Mouse (Mus musculus) brain, embryonic 18.5 days (tissue): Measurements from ENCODE around the gene Tenm2.

Source experiments
- DNase-seq: peaks from one replicate; pipeline ENCODE4 v3.0.0-alpha.2; 2012; ENCODE audit warnings: low read depth, low spot score

Gene Tenm2

GRCm38 (mm10) chr11:35995310-35995709 lies 1240.5 kb downstream of the Tenm2 start:
- DNase-seq, result no peak

DNA sequence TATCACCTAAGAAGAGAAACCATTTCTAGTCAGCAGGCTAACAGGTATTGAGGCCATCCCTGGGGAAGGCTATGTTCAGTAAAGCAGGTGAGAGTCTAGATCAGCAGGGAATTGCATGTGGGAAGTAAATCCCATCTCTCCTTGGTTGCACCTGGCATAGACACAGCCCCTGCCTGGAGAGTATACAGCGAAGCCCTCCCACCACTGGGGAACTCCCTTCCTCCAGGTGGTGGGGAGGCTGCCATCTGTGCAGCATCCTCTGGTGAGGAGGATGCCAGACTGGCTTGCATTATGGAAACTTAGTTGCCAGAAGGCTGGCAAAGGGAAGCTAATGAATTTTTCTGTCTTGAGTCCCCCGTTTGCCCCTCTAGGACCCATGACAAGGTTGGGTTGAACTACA lies 1243.9 kb downstream of the Tenm2 start:
- no peak for DNase-seq

DNA sequence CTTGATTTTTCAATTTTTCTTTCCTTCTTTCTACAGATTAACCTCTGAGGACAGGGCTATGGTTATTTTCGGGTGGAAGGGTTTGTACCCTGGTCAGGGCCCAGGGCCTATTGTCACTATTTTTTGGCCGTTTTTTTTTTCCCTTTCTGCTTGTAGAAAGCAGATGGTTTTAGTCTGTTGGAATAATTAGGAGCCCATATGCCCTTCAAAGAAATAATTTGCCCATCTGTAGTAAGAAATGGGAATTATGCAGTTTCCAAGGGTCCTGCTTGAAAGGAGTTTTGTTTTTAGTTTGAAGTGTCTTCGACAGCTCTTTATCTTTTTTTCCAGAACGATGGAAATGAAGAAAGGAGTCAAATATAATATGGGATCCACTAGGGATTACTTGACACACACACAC lies 1245.8 kb downstream of the Tenm2 start:
- DNase-seq, result no peak

DNA sequence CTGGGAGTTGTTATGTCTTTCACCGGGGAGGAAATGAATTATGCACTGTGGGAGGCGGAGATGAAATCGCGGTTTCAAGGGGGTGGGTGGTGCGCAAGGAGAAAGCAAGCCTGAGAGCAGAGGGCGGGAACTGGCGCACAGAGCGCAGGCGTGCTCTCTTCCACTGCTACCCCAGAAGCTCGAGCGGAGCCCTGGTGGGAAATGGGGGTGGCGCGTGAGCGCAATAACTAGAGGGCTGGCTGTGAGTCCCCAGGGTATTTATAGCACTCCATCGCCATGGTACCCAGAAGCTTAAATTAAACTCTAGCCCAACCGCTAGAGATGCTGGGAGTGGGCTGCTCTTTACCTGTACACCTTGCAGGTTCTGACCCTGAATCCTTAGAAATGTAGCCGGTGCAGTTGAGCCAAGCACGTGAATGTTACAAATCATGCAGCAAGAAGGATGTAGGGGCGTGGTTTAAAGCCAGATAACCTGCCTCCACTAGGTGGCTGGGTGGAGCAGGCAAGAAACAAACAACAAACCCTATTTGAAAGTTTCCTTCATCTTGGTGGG lies 1249.8 kb downstream of the Tenm2 start:
- DNase-seq, result peak; percentile 52

- DNase-seq, result no peak
Observed at GRCm38 (mm10) chr11:35982734-35983133, 1253.0 kb downstream of the Tenm2 start.

DNA sequence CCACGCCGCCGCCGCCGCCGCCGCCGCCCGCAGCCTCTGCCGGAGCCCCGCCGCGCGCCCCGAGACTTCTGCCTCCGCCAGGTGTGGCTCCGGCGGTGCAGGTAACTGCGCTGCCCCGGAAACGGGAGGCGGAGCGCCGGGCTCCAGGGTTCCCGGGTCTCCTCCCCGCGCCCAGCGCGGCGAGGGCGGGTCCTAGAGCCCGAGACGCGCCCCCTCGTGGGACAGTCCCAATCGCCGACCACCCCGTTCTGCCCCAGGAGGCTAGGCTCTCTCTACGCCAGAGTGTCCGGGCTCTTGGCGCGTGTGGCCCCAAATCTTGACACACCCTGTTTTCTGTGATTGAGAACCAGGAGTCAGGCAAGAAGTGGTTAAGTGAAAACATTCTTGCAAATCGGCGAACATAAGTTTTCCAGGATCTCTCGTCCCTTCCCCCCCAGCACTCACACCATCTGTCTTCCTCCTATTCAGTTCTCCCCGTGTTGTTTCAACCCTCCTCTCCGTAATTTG lies 1255.3 kb downstream of the Tenm2 start, which contains the start of gene Wwc1:
Wwc1 (minus strand) TSS at position 117 of the 507 bp plus-strand sequence.
- DNase-seq, result peak; percentile 67

DNA sequence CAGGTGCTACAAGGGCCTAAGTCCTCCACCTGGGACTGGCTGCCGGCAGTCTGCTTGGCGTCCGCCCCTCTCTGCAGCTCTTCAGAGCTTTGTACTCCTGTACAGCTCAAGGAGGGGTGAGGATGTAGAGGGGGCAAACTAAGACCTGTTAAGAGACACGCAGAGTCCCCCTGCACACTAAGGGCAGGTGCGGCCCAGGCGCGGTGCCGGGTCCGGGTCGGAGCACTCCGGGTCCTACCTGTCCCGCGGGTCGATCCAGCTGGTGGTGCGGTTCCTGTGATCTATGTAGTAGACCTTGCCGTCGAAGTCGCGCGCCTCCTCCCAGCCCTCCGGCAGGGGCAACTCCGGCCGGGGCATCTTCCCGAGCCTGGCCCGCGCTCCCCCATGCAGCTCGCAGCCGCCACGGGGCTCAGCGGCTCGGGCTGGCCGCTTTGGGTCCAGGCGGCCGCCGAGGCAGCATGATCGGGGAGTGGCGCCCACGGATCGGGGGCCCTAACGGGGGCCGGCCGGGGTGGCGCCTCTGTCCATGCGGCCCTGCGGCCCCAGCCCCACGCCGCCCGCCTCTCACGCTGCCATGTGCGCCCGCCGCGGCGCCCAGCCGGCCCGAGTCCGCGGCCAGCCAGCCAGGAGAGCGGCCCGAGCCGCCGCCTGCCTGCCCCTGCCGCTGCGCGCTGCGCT lies 1255.9 kb downstream of the Tenm2 start:
- no peak for DNase-seq

GRCm38 (mm10) chr11:35979266-35979732 lies 1256.5 kb downstream of the Tenm2 start:
- DNase-seq, result no peak

- no peak for DNase-seq
Observed at GRCm38 (mm10) chr11:35977796-35978195, 1258.0 kb downstream of the Tenm2 start.

GRCm38 (mm10) chr11:35977096-35977495 lies 1258.7 kb downstream of the Tenm2 start:
- no peak for DNase-seq

GRCm38 (mm10) chr11:35976482-35976881 lies 1259.3 kb downstream of the Tenm2 start:
- DNase-seq, result no peak

- DNase-seq, result no peak
Observed at GRCm38 (mm10) chr11:35974632-35975450, 1260.9 kb downstream of the Tenm2 start.

DNA sequence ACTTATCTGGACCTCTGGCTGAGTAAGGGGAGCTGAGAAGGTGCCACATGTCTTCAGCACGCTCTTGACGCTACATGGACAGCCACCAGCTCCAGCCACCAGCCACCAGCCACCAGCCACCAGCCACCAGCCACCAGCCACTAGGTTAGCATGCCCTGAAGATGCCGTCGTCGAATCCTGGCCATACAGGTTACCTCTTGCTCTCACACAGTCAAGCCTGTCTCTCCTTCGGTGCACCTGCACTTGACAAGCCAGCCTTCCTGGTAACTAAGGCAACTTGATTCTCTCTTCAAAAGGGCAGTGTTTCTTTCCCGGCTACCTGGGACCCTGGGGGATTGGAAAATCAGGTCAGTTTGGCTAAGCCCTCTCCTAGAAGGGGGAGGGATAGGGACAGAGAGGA lies 1262.6 kb downstream of the Tenm2 start:
- no peak for DNase-seq

GRCm38 (mm10) chr11:35972270-35972931 lies 1263.4 kb downstream of the Tenm2 start:
- no peak for DNase-seq

GRCm38 (mm10) chr11:35970806-35971705 lies 1264.7 kb downstream of the Tenm2 start:
- no peak for DNase-seq

GRCm38 (mm10) chr11:35968291-35968690 lies 1267.5 kb downstream of the Tenm2 start:
- no peak for DNase-seq

GRCm38 (mm10) chr11:35963981-35964549 lies 1271.7 kb downstream of the Tenm2 start:
- DNase-seq, result no peak

DNA sequence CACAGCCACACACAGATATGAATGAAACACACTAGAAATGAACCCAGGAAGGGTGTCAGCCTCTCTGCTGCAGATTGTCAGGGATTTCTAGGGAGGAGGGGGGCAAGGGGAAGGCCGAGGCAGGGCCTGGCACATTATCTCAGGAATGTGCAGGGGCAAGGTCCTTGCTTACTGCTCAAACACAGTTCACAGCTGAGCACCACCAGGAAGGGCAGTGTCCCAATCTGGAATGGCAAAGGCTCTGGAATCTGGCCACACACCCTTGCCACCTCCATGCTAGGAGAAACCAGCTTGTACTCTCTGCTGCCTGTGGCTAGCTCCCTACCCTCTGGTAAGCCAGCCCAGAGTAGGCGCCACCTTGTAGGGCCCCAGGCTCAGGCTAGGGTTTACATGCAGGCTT lies 1272.2 kb downstream of the Tenm2 start:
- no peak for DNase-seq

GRCm38 (mm10) chr11:35962431-35962830 lies 1273.3 kb downstream of the Tenm2 start:
- DNase-seq, result no peak

DNA sequence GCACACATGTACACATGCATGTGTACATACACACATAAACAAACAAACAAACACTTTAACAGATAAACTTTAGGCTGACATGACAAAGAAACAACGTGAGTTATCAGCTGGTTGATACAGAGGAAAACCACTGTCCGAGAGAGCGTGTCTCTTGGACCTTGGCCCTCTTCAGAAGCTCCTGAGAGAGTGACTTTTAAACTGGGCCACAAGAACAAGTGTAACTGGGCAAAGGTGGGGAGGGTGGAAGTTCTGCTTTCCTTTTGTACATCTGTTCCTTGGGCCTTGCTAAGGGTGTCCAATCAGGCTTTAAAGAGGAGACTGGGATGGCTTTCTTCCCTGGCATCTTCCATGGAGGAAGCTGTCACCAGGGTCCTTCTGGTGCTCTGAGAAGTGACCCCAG lies 1276.5 kb downstream of the Tenm2 start:
- DNase-seq, result no peak
